ENCODE assay signal across 9 mouse cellular contexts in genomic region chr19:37697335-37697636, GRCm38 (mm10). TPM values are rescaled to one million over a fixed set of nuclear protein-coding genes. Genes with fewer than 3 reads are reported as not detected.
DNase-seq lines count a peak whose midpoint lies in the region; ATAC-seq lines count a peak whose summit lies in the region.
"Had no signal": no experiment of that assay in that cellular context is flagged by ENCODE, and none has a peak within 500 bp of the region (broad histone marks: within the 10 kb centered on the region; RNA-seq: fewer than 3 reads in every experiment).

No protein-coding gene starts in this region.

- H3K4me1 ChIP-seq in kidney, embryonic 16.5 days (ENCODE audit: insufficient read depth, low read length): peaks cover 42% of the 10 kb centered on the region
- H3K4me1 ChIP-seq in embryonic facial prominence, embryonic 15.5 days: peaks cover 43% of the 10 kb centered on the region
- peaks cover 49% of the 10 kb centered on the region for H3K4me1 ChIP-seq in limb, embryonic 10.5 days
- H3K4me1 ChIP-seq in neural tube, embryonic 12.5 days: peaks cover 45% of the 10 kb centered on the region

- no peak for DNase-seq in kidney, adult 18-20 months
- DNase-seq in limb, embryonic 10.5 days (ENCODE audit: low spot score): no peak
- DNase-seq in right cerebral cortex, adult 2 months (ENCODE audit: low spot score in 2 of 2): no peak
- DNase-seq in thymus, adult 18-20 months: no peak
- DNase-seq in frontal cortex, adult 2 months (ENCODE audit: extremely low spot score in 1 of 2, low spot score in 1 of 2): no peak
- DNase-seq: lung, adult 18-20 months had no signal

- H3K4me3 ChIP-seq in kidney, embryonic 16.5 days (ENCODE audit: low read length): peak overlapping the region; percentile 44
- H3K4me3 ChIP-seq in embryonic facial prominence, embryonic 15.5 days (replicated peaks): peak overlapping the region; percentile 41
- H3K4me3 ChIP-seq in limb, embryonic 10.5 days: peak overlapping the region; percentile 45
- H3K4me3 ChIP-seq in neural tube, embryonic 12.5 days: peak overlapping the region; percentile 26

- peaks cover 98% of the 10 kb centered on the region for H3K27me3 ChIP-seq in kidney, embryonic 16.5 days (ENCODE audit: insufficient read depth, low read length)
- H3K27me3 ChIP-seq in embryonic facial prominence, embryonic 15.5 days: peaks cover 98% of the 10 kb centered on the region
- peaks cover 100% of the 10 kb centered on the region for H3K27me3 ChIP-seq in limb, embryonic 10.5 days (ENCODE audit: low read depth, poor library complexity, severe bottlenecking)
- peaks cover 95% of the 10 kb centered on the region for H3K27me3 ChIP-seq in neural tube, embryonic 12.5 days (replicated peaks)

- H3K9me3 ChIP-seq in kidney, embryonic 16.5 days (ENCODE audit: low read length): no peaks in the 10 kb centered on the region
- no peaks in the 10 kb centered on the region for H3K9me3 ChIP-seq in embryonic facial prominence, embryonic 15.5 days (replicated peaks)
- no peaks in the 10 kb centered on the region for H3K9me3 ChIP-seq in limb, embryonic 10.5 days (replicated peaks)
- H3K9me3 ChIP-seq in neural tube, embryonic 12.5 days: no peaks in the 10 kb centered on the region

- H3K36me3 ChIP-seq in kidney, embryonic 16.5 days (ENCODE audit: insufficient read depth, low read length): no peaks in the 10 kb centered on the region
- H3K36me3 ChIP-seq in embryonic facial prominence, embryonic 15.5 days: no peaks in the 10 kb centered on the region
- H3K36me3 ChIP-seq in limb, embryonic 10.5 days: no peaks in the 10 kb centered on the region
- no peaks in the 10 kb centered on the region for H3K36me3 ChIP-seq in neural tube, embryonic 12.5 days

- ATAC-seq in kidney, embryonic 16.5 days (ENCODE audit: low FRiP score, low TSS enrichment): no peak
- no peak for ATAC-seq in embryonic facial prominence, embryonic 15.5 days (ENCODE audit: insufficient number of reproducible peaks, low FRiP score, low TSS enrichment, low read depth)
- ATAC-seq in neural tube, embryonic 12.5 days (ENCODE audit: low FRiP score, low read depth): no peak

- no peak overlapping the region for H3K9ac ChIP-seq in kidney, embryonic 16.5 days (replicated peaks; ENCODE audit: low read length)
- no peak overlapping the region for H3K9ac ChIP-seq in embryonic facial prominence, embryonic 15.5 days
- 0 out of 2 replicates have a peak overlapping the region, but pooled peaks have one; percentile 17 for H3K9ac ChIP-seq in neural tube, embryonic 12.5 days

- H3K27ac ChIP-seq in kidney, embryonic 16.5 days (ENCODE audit: low read length): no peak overlapping the region
- H3K27ac ChIP-seq in embryonic facial prominence, embryonic 15.5 days (replicated peaks): no peak overlapping the region
- no peak overlapping the region for H3K27ac ChIP-seq in limb, embryonic 10.5 days
- H3K27ac ChIP-seq in neural tube, embryonic 12.5 days: no peak overlapping the region

- H3K4me2 ChIP-seq in kidney, embryonic 16.5 days (replicated peaks; ENCODE audit: low read depth, low read length): peak overlapping the region; percentile 65
- H3K4me2 ChIP-seq in embryonic facial prominence, embryonic 15.5 days (replicated peaks): peak overlapping the region; percentile 59
- H3K4me2 ChIP-seq in neural tube, embryonic 12.5 days (replicated peaks): peak overlapping the region; percentile 58

- WGBS in kidney, embryonic 16.5 days: under 1% methylated on average over 18 of the region's 18 CpGs
- WGBS in embryonic facial prominence, embryonic 15.5 days: 0% methylated on average over 18 of the region's 18 CpGs
- WGBS in limb, embryonic 10.5 days: 0% methylated on average over 18 of the region's 18 CpGs
- WGBS in neural tube, embryonic 12.5 days: under 1% methylated on average over 18 of the region's 18 CpGs

RNA-seq across cellular contexts. Expression of gene Cyp26a1, which starts 0.3 kb away (rescaled TPM):
- 1.8 and 3.1 TPM in 2 replicates for polyA plus RNA-seq in kidney, embryonic 16.5 days (2015; fragmentation: Nextera tagmentation; extraction: Ambion mirVana)
- 3.6 and 4.6 TPM in 2 replicates for polyA plus RNA-seq in embryonic facial prominence, embryonic 15.5 days (2015; fragmentation: Nextera tagmentation; extraction: Ambion mirVana)
- 3.6 and 4.2 TPM in 2 replicates for polyA plus RNA-seq in limb, embryonic 10.5 days (2016; fragmentation: Nextera tagmentation; extraction: Ambion mirVana)
- polyA plus RNA-seq in neural tube, embryonic 12.5 days (2016; fragmentation: Nextera tagmentation; extraction: Ambion mirVana): 1.4 and 1.6 TPM in 2 replicates
- polyA plus RNA-seq in frontal cortex, adult 2 months (2012; rRNA removed): 0.16 and 0.29 TPM in 2 replicates

RNA-seq across cellular contexts. Expression of gene Cyp26c1, which starts 11.9 kb away (rescaled TPM):
- polyA plus RNA-seq in kidney, embryonic 16.5 days (2015; fragmentation: Nextera tagmentation; extraction: Ambion mirVana): 0.11 and 0.13 TPM in 2 replicates
- polyA plus RNA-seq in embryonic facial prominence, embryonic 15.5 days (2015; fragmentation: Nextera tagmentation; extraction: Ambion mirVana): 1.2 and 2.0 TPM in 2 replicates
- polyA plus RNA-seq in limb, embryonic 10.5 days (2016; fragmentation: Nextera tagmentation; extraction: Ambion mirVana): 0.49 TPM in 1 of 2 replicates, not detected in the other
- not detected in 2 replicates for polyA plus RNA-seq in neural tube, embryonic 12.5 days (2016; fragmentation: Nextera tagmentation; extraction: Ambion mirVana)
- polyA plus RNA-seq in frontal cortex, adult 2 months (2012; rRNA removed): not detected in 2 replicates
